Mouse (Mus musculus) testis, postnatal 10 days (tissue): ENCODE data around the gene Gpr18.

Source experiments
- DNase-seq: peaks from one replicate; pipeline ENCODE4 v3.0.0; 2021; ENCODE audit warnings: low spot score

Gene Gpr18

GRCm38 (mm10) chr14:121922016-121922415 lies 6.4 kb upstream of the Gpr18 start:
- no peak for DNase-seq

GRCm38 (mm10) chr14:121920511-121921124 lies 5.0 kb upstream of the Gpr18 start:
- peak; percentile 59 for DNase-seq

- no peak for DNase-seq
These were observed 4.2 kb upstream of the Gpr18 start for GRCm38 (mm10) chr14:121919752-121920151.

GRCm38 (mm10) chr14:121918266-121918665 lies 2.7 kb upstream of the Gpr18 start:
- DNase-seq, result no peak

- no peak for DNase-seq
These were observed 922 bp upstream of the Gpr18 start for GRCm38 (mm10) chr14:121916311-121917094.

GRCm38 (mm10) chr14:121915143-121915542 lies 438 bp downstream of the Gpr18 start:
- no peak for DNase-seq

GRCm38 (mm10) chr14:121912501-121912900 lies 3.1 kb downstream of the Gpr18 start:
- no peak for DNase-seq

- no peak for DNase-seq
These were observed 5.7 kb downstream of the Gpr18 start for GRCm38 (mm10) chr14:121909868-121910267.

GRCm38 (mm10) chr14:121906992-121907681 lies 8.4 kb downstream of the Gpr18 start:
- no peak for DNase-seq

- DNase-seq, result no peak
These were observed 9.1 kb downstream of the Gpr18 start for GRCm38 (mm10) chr14:121906341-121906991.

GRCm38 (mm10) chr14:121904754-121905153 lies 10.8 kb downstream of the Gpr18 start:
- no peak for DNase-seq

GRCm38 (mm10) chr14:121903381-121903876 lies 12.2 kb downstream of the Gpr18 start:
- DNase-seq, result no peak

- DNase-seq, result no peak
These were observed 14.1 kb downstream of the Gpr18 start for GRCm38 (mm10) chr14:121901511-121901910.

- no peak for DNase-seq
These were observed 16.5 kb downstream of the Gpr18 start for GRCm38 (mm10) chr14:121899071-121899470.

GRCm38 (mm10) chr14:121898509-121898908 lies 17.1 kb downstream of the Gpr18 start:
- DNase-seq, result no peak

- no peak for DNase-seq
These were observed 17.8 kb downstream of the Gpr18 start for GRCm38 (mm10) chr14:121897773-121898172.

- no peak for DNase-seq
These were observed 19.2 kb downstream of the Gpr18 start for GRCm38 (mm10) chr14:121896126-121897090.

- no peak for DNase-seq
These were observed 20.3 kb downstream of the Gpr18 start for GRCm38 (mm10) chr14:121895316-121895715.

- no peak for DNase-seq
These were observed 21.0 kb downstream of the Gpr18 start for GRCm38 (mm10) chr14:121894511-121895135.

GRCm38 (mm10) chr14:121893747-121894146 lies 21.8 kb downstream of the Gpr18 start:
- no peak for DNase-seq
